Mouse (Mus musculus): ENCODE measurements around the gene Gpr176. TPM values are rescaled to one million over a fixed set of nuclear protein-coding genes. Genes with fewer than 3 reads are reported as not detected.

The Gpr176 gene
- polyA plus RNA-seq, 1 experiment from 2014 or later: 0.53 TPM

DNA sequence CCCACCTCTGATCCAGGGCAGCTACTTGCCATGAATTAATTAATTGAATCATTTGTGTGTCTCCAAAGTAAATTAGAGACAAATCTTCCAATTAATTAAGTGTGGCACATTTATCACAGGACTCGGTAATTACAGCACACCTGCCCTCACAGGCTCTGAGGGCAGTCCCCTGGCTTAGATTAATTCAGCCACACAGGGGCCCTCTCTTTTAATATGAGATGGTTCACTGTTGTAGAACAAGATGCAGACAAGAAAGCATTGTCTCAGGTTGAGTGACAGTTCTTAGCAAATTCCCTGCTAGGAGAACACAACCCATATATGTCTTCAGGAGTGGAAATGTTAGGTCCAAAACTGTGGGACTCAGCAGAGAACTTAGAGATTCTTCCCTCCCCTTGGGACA lies 27.7 kb downstream of the Gpr176 start:
- Histone ChIP-seq H3K9ac (ENCODE audit: low read length) (no peak overlapping the region), H3K36me3 (ENCODE audit: control insufficient read depth, insufficient read depth) (no peaks in the 10 kb centered on the region), H3K27ac (ENCODE audit: low read length) (no peak overlapping the region), H3K4me1 (ENCODE audit: control insufficient read depth, insufficient read depth, low read length) (no peaks in the 10 kb centered on the region), H3K9me3 (replicated peaks; ENCODE audit: control insufficient read depth, low read length) (no peaks in the 10 kb centered on the region), H3K27me3 (ENCODE audit: control insufficient read depth, insufficient read depth, low read length) (no peaks in the 10 kb centered on the region), H3K4me2 (ENCODE audit: low read depth, low read length) (no peak overlapping the region), H3K4me3 (ENCODE audit: low read length) (no peak overlapping the region)
- WGBS: 54% methylated on average over 1 of the region's 1 CpGs
- no peak for ATAC-seq (replicated peaks; ENCODE audit: extremely low read depth, insufficient read depth, low FRiP score)

- Histone ChIP-seq H3K4me3 (ENCODE audit: low read length) (no peak overlapping the region), H3K9me3 (replicated peaks; ENCODE audit: control insufficient read depth, low read length) (no peaks in the 10 kb centered on the region), H3K4me2 (ENCODE audit: low read depth, low read length) (no peak overlapping the region), H3K4me1 (ENCODE audit: control insufficient read depth, insufficient read depth, low read length) (no peaks in the 10 kb centered on the region), H3K36me3 (ENCODE audit: control insufficient read depth, insufficient read depth) (no peaks in the 10 kb centered on the region), H3K27me3 (ENCODE audit: control insufficient read depth, insufficient read depth, low read length) (no peaks in the 10 kb centered on the region), H3K9ac (ENCODE audit: low read length) (no peak overlapping the region), H3K27ac (ENCODE audit: low read length) (no peak overlapping the region)
- 62% methylated on average over 3 of the region's 3 CpGs for WGBS
- no peak for ATAC-seq (replicated peaks; ENCODE audit: extremely low read depth, insufficient read depth, low FRiP score)
Observed at GRCm38 (mm10) chr2:118343897-118344296, 29.3 kb downstream of the Gpr176 start.

- no peak for ATAC-seq (replicated peaks; ENCODE audit: extremely low read depth, insufficient read depth, low FRiP score)
- Histone ChIP-seq H3K4me2 (ENCODE audit: low read depth, low read length) (no peak overlapping the region), H3K9ac (ENCODE audit: low read length) (no peak overlapping the region), H3K27me3 (ENCODE audit: control insufficient read depth, insufficient read depth, low read length) (no peaks in the 10 kb centered on the region), H3K36me3 (ENCODE audit: control insufficient read depth, insufficient read depth) (no peaks in the 10 kb centered on the region), H3K4me1 (ENCODE audit: control insufficient read depth, insufficient read depth, low read length) (no peaks in the 10 kb centered on the region), H3K27ac (ENCODE audit: low read length) (no peak overlapping the region), H3K4me3 (ENCODE audit: low read length) (no peak overlapping the region), H3K9me3 (replicated peaks; ENCODE audit: control insufficient read depth, low read length) (no peaks in the 10 kb centered on the region)
- 78% methylated on average over 7 of the region's 7 CpGs for WGBS
Observed at GRCm38 (mm10) chr2:118341295-118341694, 31.9 kb downstream of the Gpr176 start.

- no peak overlapping the region for H3K4me3 ChIP-seq (ENCODE audit: low read length)
- 53% methylated on average over 2 of the region's 2 CpGs for WGBS
- H3K27ac ChIP-seq (ENCODE audit: low read length): no peak overlapping the region
- no peaks in the 10 kb centered on the region for H3K4me1 ChIP-seq (ENCODE audit: control insufficient read depth, insufficient read depth, low read length)
- H3K4me2 ChIP-seq (ENCODE audit: low read depth, low read length): no peak overlapping the region
- no peak for ATAC-seq (replicated peaks; ENCODE audit: extremely low read depth, insufficient read depth, low FRiP score)
- no peaks in the 10 kb centered on the region for H3K36me3 ChIP-seq (ENCODE audit: control insufficient read depth, insufficient read depth)
- no peak overlapping the region for H3K9ac ChIP-seq (ENCODE audit: low read length)
- no peaks in the 10 kb centered on the region for H3K27me3 ChIP-seq (ENCODE audit: control insufficient read depth, insufficient read depth, low read length)
- H3K9me3 ChIP-seq (replicated peaks; ENCODE audit: control insufficient read depth, low read length): no peaks in the 10 kb centered on the region
Observed at GRCm38 (mm10) chr2:118336084-118336483, 37.1 kb downstream of the Gpr176 start.

DNA sequence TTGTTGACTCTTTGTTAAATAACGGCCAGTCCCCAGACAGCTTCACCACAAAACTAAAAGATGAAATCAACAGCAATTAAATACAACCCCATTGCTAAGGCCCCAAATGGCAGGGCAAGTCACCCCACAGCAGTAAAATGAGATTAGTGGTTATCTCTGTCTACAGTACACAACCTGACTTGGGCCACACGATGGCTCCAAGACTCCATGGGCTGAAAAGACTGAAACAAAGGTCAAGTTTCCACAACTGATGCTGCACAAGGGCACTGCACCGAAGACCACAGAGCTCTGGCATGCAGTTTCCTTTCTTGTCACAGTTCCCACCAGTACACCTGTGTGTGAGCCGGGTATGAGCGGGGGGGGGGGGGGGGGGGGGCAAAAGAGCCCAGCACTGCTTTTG lies 50.6 kb downstream of the Gpr176 start:
- WGBS: 65% methylated on average over 3 of the region's 5 CpGs

DNA sequence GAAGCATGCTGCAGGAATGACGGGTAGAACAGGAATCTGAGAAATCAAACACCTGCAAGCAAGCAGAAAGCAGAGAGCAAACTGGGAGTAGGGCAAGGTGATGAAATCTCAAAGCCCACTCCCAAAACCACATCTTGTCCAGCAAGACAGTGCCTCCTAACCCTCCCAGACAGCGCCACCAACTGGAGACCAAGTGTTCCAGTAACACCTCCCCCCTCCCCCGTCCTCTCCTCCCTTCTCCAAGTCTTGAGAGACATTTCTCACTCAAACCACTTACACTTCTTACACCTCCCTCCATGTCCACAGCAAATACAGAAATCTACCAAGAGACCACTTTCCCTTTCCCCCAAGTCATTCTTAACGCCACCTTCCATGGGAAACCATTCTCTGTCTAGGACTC lies 51.4 kb downstream of the Gpr176 start:
- no peaks in the 10 kb centered on the region for H3K36me3 ChIP-seq (ENCODE audit: control insufficient read depth, insufficient read depth)
- no peak for ATAC-seq (replicated peaks; ENCODE audit: extremely low read depth, insufficient read depth, low FRiP score)
- no peaks in the 10 kb centered on the region for H3K4me1 ChIP-seq (ENCODE audit: control insufficient read depth, insufficient read depth, low read length)
- H3K4me2 ChIP-seq (ENCODE audit: low read depth, low read length): no peak overlapping the region
- H3K27me3 ChIP-seq (ENCODE audit: control insufficient read depth, insufficient read depth, low read length): no peaks in the 10 kb centered on the region
- no peaks in the 10 kb centered on the region for H3K9me3 ChIP-seq (replicated peaks; ENCODE audit: control insufficient read depth, low read length)
- no peak overlapping the region for H3K4me3 ChIP-seq (ENCODE audit: low read length)
- H3K9ac ChIP-seq (ENCODE audit: low read length): no peak overlapping the region
- WGBS: 66% methylated on average over 4 of the region's 4 CpGs
- H3K27ac ChIP-seq (ENCODE audit: low read length): no peak overlapping the region

More for the DNA sequence above, 50.6 kb downstream of the Gpr176 start:
- Histone ChIP-seq H3K4me3 (ENCODE audit: low read length) (no peak overlapping the region), H3K9ac (ENCODE audit: low read length) (no peak overlapping the region), H3K27me3 (ENCODE audit: control insufficient read depth, insufficient read depth, low read length) (no peaks in the 10 kb centered on the region), H3K9me3 (replicated peaks; ENCODE audit: control insufficient read depth, low read length) (no peaks in the 10 kb centered on the region), H3K4me1 (ENCODE audit: control insufficient read depth, insufficient read depth, low read length) (no peaks in the 10 kb centered on the region), H3K4me2 (ENCODE audit: low read depth, low read length) (no peak overlapping the region), H3K27ac (ENCODE audit: low read length) (no peak overlapping the region), H3K36me3 (ENCODE audit: control insufficient read depth, insufficient read depth) (no peaks in the 10 kb centered on the region)
- no peak for ATAC-seq (replicated peaks; ENCODE audit: extremely low read depth, insufficient read depth, low FRiP score)

GRCm38 (mm10) chr2:118321094-118321493 lies 52.1 kb downstream of the Gpr176 start:
- no peak for ATAC-seq (replicated peaks; ENCODE audit: extremely low read depth, insufficient read depth, low FRiP score)
- no peak overlapping the region for H3K4me3 ChIP-seq (ENCODE audit: low read length)
- no peak overlapping the region for H3K4me2 ChIP-seq (ENCODE audit: low read depth, low read length)
- no peaks in the 10 kb centered on the region for H3K27me3 ChIP-seq (ENCODE audit: control insufficient read depth, insufficient read depth, low read length)
- H3K27ac ChIP-seq (ENCODE audit: low read length): no peak overlapping the region
- no peaks in the 10 kb centered on the region for H3K9me3 ChIP-seq (replicated peaks; ENCODE audit: control insufficient read depth, low read length)
- no peak overlapping the region for H3K9ac ChIP-seq (ENCODE audit: low read length)
- no peaks in the 10 kb centered on the region for H3K36me3 ChIP-seq (ENCODE audit: control insufficient read depth, insufficient read depth)
- 91% methylated on average over 4 of the region's 4 CpGs for WGBS
- no peaks in the 10 kb centered on the region for H3K4me1 ChIP-seq (ENCODE audit: control insufficient read depth, insufficient read depth, low read length)

- no peak for ATAC-seq (replicated peaks; ENCODE audit: extremely low read depth, insufficient read depth, low FRiP score)
- H3K9ac ChIP-seq (ENCODE audit: low read length): no peak overlapping the region
Observed at GRCm38 (mm10) chr2:118320519-118320918, 52.7 kb downstream of the Gpr176 start.

GRCm38 (mm10) chr2:118319176-118319575 lies 54.0 kb downstream of the Gpr176 start:
- Histone ChIP-seq H3K36me3 (ENCODE audit: control insufficient read depth, insufficient read depth) (no peaks in the 10 kb centered on the region), H3K9me3 (replicated peaks; ENCODE audit: control insufficient read depth, low read length) (no peaks in the 10 kb centered on the region), H3K4me2 (ENCODE audit: low read depth, low read length) (no peak overlapping the region), H3K9ac (ENCODE audit: low read length) (no peak overlapping the region), H3K27ac (ENCODE audit: low read length) (no peak overlapping the region), H3K4me1 (ENCODE audit: control insufficient read depth, insufficient read depth, low read length) (no peaks in the 10 kb centered on the region), H3K27me3 (ENCODE audit: control insufficient read depth, insufficient read depth, low read length) (no peaks in the 10 kb centered on the region), H3K4me3 (ENCODE audit: low read length) (no peak overlapping the region)
- WGBS: 47% methylated on average over 5 of the region's 5 CpGs
- ATAC-seq (replicated peaks; ENCODE audit: extremely low read depth, insufficient read depth, low FRiP score): no peak

More at GRCm38 (mm10) chr2:118320519-118320918, 52.7 kb downstream of the Gpr176 start:
- Histone ChIP-seq H3K36me3 (ENCODE audit: control insufficient read depth, insufficient read depth) (no peaks in the 10 kb centered on the region), H3K4me3 (ENCODE audit: low read length) (no peak overlapping the region), H3K4me1 (ENCODE audit: control insufficient read depth, insufficient read depth, low read length) (no peaks in the 10 kb centered on the region), H3K4me2 (ENCODE audit: low read depth, low read length) (no peak overlapping the region), H3K9me3 (replicated peaks; ENCODE audit: control insufficient read depth, low read length) (no peaks in the 10 kb centered on the region), H3K27me3 (ENCODE audit: control insufficient read depth, insufficient read depth, low read length) (no peaks in the 10 kb centered on the region), H3K27ac (ENCODE audit: low read length) (no peak overlapping the region)
- 69% methylated on average over 4 of the region's 4 CpGs for WGBS

- Histone ChIP-seq H3K27me3 (ENCODE audit: control insufficient read depth, insufficient read depth, low read length) (no peaks in the 10 kb centered on the region), H3K4me2 (ENCODE audit: low read depth, low read length) (no peak overlapping the region), H3K27ac (ENCODE audit: low read length) (no peak overlapping the region), H3K9ac (ENCODE audit: low read length) (no peak overlapping the region), H3K4me3 (ENCODE audit: low read length) (no peak overlapping the region), H3K9me3 (replicated peaks; ENCODE audit: control insufficient read depth, low read length) (no peaks in the 10 kb centered on the region), H3K36me3 (ENCODE audit: control insufficient read depth, insufficient read depth) (no peaks in the 10 kb centered on the region), H3K4me1 (ENCODE audit: control insufficient read depth, insufficient read depth, low read length) (no peaks in the 10 kb centered on the region)
- WGBS: 68% methylated on average over 2 of the region's 2 CpGs
- no peak for ATAC-seq (replicated peaks; ENCODE audit: extremely low read depth, insufficient read depth, low FRiP score)
Observed at GRCm38 (mm10) chr2:118316939-118317338, 56.3 kb downstream of the Gpr176 start.

All from heart, embryonic 16.5 days (tissue).